Mouse (Mus musculus): ENCODE measurements around the gene S1pr4. TPM values are rescaled to one million over a fixed set of nuclear protein-coding genes. Genes with fewer than 3 reads are reported as not detected.

S1pr4 gene
- polyA plus RNA-seq, 1 experiment from 2014 or later = 1.4 TPM

DNA sequence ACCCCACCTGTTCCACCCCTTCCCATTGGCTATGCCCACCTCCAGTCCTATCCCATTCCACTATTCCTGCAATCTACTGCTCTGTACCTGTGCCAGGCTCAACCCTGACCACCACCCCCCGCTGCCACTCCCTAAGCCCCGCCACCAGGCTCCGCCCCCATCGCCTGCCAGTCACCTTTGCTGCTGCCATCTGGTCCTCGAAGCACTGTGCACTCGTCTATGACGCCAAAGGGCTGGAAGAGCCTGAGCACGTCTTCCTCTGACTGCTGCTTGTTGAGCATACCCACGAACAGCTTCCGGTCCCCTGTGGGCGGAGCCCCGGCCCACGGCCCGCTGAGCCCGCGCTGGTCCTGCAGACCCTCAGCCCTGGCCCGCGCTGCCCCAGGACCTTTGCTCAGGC, 29.5 kb downstream of the S1pr4 start:
- Histone ChIP-seq H3K4me1 (peaks cover 5% of the 10 kb centered on the region; the same call in 1 of the 2 replicates), H3K36me3 (no peaks in the 10 kb centered on the region), H3K27me3 (peaks cover 89% of the 10 kb centered on the region), H3K9me3 (replicated peaks) (no peaks in the 10 kb centered on the region), H3K4me2 (no peak overlapping the region), H3K4me3 (replicated peaks) (no peak overlapping the region), H3K9ac (no peak overlapping the region), H3K27ac (no peak overlapping the region)
- WGBS = 45% methylated on average over 18 of the region's 18 CpGs
- no peak for ATAC-seq (replicated peaks; ENCODE audit: low FRiP score)

DNA sequence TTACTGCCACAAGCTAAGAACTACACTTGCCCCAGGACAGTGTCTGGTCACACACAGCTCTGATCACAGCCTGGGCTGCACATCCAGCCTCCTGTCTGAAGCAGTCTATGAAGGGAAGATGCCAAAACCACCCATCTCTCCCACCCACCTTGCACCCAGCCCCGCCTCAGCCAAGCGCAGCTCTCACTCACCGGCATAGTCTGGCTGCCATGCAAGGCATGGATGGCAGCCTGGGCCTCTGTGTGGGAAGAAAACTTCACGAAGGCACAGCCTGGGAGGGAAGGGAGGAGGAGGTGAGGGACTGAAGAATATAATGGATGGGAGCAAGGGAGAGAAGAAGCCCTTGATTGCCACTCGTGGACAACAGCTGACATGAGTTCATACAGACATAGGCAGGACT, 30.7 kb downstream of the S1pr4 start:
- WGBS = 83% methylated on average over 5 of the region's 5 CpGs
- no peak for ATAC-seq (replicated peaks; ENCODE audit: low FRiP score)
- no peaks in the 10 kb centered on the region for H3K9me3 ChIP-seq (replicated peaks)
- peaks cover 89% of the 10 kb centered on the region for H3K27me3 ChIP-seq
- no peaks in the 10 kb centered on the region for H3K36me3 ChIP-seq
- no peak overlapping the region for H3K4me2 ChIP-seq
- no peak overlapping the region for H3K27ac ChIP-seq
- no peak overlapping the region for H3K4me3 ChIP-seq (replicated peaks)
- no peak overlapping the region for H3K9ac ChIP-seq
- H3K4me1 ChIP-seq = peaks cover 16% of the 10 kb centered on the region

DNA sequence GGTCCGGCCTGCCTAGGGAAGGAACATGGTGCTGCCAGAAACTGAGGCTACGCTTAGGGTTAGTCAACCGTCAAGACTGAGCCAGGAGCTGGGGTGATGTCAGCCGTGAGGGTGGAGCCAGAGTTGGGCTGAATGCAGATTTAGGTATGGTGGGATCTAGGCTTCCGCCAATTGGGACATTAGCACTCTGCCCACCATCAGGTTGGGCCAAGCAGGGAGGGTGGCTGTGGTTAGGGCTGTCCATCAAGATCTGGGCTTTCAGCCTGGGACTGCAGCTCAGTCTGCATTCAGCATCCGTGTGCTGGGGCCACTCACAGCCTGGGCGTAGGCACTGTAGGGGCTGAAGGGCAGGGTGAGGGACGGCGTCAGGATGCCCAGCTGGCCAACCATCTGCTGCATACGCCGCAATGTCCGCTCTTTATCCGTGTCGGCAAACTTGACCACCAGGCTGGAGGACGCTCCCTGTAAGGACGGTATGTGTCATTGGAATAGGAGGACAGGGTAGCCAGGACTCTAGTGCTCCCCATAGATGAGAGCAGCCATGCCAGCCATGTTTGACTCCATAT, 32.2 kb downstream of the S1pr4 start:
- Histone ChIP-seq H3K27me3 (peaks cover 89% of the 10 kb centered on the region), H3K27ac (no peak overlapping the region), H3K4me1 (peaks cover 16% of the 10 kb centered on the region), H3K4me2 (no peak overlapping the region), H3K4me3 (replicated peaks) (no peak overlapping the region), H3K9me3 (replicated peaks) (no peaks in the 10 kb centered on the region), H3K9ac (no peak overlapping the region), H3K36me3 (no peaks in the 10 kb centered on the region)
- no peak for ATAC-seq (replicated peaks; ENCODE audit: low FRiP score)
- WGBS = 83% methylated on average over 16 of the region's 16 CpGs

DNA sequence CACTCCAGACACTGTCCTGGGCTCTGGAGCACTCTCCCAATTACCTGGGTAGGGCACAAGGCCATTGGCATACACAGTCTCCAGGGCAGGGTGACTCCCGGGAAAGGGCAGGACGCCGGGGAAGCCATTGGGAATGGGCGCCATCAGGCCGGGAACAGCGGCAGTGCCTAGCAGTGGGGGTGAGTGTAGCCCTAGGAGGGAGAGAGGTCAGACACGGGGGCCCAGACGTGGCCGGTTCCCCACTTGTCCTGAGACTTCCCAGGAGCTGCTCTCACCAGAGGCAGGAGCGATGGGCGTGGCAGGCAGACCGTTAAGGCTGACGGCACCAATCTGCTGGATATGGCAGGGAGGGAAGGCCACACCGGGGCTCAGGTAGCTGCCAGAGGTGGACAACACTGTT, 33.1 kb downstream of the S1pr4 start:
- WGBS = 54% methylated on average over 14 of the region's 14 CpGs
- Histone ChIP-seq H3K4me1 (peaks cover 19% of the 10 kb centered on the region), H3K36me3 (no peaks in the 10 kb centered on the region), H3K9me3 (replicated peaks) (no peaks in the 10 kb centered on the region), H3K27ac (no peak overlapping the region), H3K4me2 (no peak overlapping the region), H3K4me3 (replicated peaks) (no peak overlapping the region), H3K27me3 (peaks cover 89% of the 10 kb centered on the region), H3K9ac (no peak overlapping the region)
- no peak for ATAC-seq (replicated peaks; ENCODE audit: low FRiP score)

DNA sequence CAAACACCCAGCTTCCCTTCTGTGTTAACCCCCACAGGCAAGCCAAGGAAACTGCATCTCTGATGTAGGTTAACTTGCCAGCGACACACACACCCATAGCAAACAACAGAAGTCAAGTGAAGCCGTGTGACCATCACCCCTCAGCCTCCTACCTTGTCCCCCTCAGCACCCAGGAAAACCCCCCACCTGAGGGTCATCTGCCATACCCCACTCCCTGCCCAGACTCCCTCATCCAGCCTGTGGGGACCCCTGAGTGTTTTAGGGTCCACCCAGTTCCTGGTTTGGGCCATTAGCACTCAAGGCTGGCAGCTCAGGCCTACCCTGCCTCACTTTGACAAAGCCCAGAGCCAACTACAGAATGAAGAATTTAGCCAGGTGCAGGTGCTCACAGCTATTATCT, 33.9 kb downstream of the S1pr4 start:
- Histone ChIP-seq H3K9me3 (replicated peaks) (no peaks in the 10 kb centered on the region), H3K9ac (no peak overlapping the region), H3K4me2 (no peak overlapping the region), H3K36me3 (no peaks in the 10 kb centered on the region), H3K4me3 (replicated peaks) (no peak overlapping the region), H3K27ac (no peak overlapping the region), H3K27me3 (peaks cover 89% of the 10 kb centered on the region), H3K4me1 (peaks cover 22% of the 10 kb centered on the region)
- no peak for ATAC-seq (replicated peaks; ENCODE audit: low FRiP score)
- WGBS = 67% methylated on average over 2 of the region's 2 CpGs

DNA sequence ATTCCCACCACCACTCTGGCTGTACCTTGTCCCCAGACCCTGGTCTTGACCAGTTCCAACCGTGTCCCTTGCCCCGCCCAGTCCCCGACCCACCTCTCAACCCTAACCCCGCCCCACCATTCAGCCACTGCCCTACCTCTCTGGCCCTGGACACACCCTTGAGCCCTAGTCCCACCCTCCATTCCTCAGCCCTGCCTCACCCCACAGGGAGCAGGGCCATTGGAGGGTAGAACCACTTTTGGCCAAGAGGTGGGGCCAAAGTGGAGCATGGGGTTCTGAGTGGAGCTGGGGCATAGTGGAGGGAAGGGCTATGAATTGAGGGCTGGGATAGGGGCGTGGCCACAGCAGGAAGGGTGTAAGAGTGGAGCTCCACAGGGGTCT, 34.7 kb downstream of the S1pr4 start:
- peak overlapping the region; percentile 44; the same call in 1 of the 2 replicates for H3K4me3 ChIP-seq (replicated peaks)
- H3K4me2 ChIP-seq = peak overlapping the region; percentile 74
- H3K9me3 ChIP-seq (replicated peaks) = no peaks in the 10 kb centered on the region
- peaks cover 27% of the 10 kb centered on the region for H3K4me1 ChIP-seq
- H3K36me3 ChIP-seq = no peaks in the 10 kb centered on the region
- 8% methylated on average over 5 of the region's 5 CpGs for WGBS
- no peak overlapping the region for H3K27ac ChIP-seq
- peaks cover 91% of the 10 kb centered on the region for H3K27me3 ChIP-seq
- no peak overlapping the region for H3K9ac ChIP-seq
- ATAC-seq (replicated peaks; ENCODE audit: low FRiP score) = peak; percentile 24

DNA sequence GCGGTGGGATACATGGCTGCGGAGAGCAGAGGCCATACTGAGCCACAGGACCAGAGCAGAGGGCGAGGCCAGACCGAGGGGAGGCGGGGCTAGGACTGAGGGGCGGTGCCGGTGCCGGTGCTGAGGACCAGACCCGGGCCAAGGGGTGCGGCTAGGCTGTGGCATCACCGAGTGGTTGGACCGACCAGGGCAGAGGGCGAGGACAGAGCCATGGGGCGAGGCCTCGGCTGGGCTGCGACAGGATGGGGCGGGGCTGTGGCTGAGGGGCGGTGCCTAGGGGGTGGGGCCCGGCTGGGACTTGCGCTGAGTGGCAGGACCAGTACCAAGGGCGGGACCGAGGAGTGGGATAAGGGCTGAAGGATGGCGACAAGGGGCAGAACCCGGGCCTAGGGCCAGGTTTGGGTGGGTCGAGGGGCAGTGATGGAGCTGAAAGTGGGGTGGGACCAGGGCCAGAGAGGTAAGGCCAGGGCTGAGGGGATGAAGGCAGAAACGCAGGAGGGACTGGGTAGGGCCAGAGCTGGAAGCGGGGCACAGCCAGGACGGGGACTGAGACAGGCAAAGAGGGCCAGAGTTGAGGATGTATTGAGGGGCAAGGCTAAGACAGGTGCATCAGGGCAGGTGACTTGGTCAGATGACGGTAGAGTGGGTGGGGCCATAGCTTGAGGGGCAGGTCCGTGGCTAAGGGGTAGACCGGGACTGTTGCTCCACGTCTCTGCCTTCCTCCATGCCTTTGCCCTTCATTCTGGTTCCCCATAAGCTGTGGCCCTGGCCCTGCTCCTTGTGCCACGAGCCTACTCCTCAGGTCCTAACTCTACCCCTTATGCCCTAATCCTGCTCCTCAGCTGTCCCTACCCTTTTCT, 35.3 kb downstream of the S1pr4 start:
- Histone ChIP-seq H3K4me3 (replicated peaks) (peak overlapping the region; percentile 44), H3K36me3 (no peaks in the 10 kb centered on the region), H3K9ac (no peak overlapping the region), H3K4me2 (peak overlapping the region; percentile 74), H3K9me3 (replicated peaks) (no peaks in the 10 kb centered on the region), H3K4me1 (peaks cover 27% of the 10 kb centered on the region), H3K27me3 (peaks cover 95% of the 10 kb centered on the region), H3K27ac (no peak overlapping the region)
- peak; percentile 86 for ATAC-seq (replicated peaks; ENCODE audit: low FRiP score)
- WGBS = 1% methylated on average over 33 of the region's 33 CpGs

DNA sequence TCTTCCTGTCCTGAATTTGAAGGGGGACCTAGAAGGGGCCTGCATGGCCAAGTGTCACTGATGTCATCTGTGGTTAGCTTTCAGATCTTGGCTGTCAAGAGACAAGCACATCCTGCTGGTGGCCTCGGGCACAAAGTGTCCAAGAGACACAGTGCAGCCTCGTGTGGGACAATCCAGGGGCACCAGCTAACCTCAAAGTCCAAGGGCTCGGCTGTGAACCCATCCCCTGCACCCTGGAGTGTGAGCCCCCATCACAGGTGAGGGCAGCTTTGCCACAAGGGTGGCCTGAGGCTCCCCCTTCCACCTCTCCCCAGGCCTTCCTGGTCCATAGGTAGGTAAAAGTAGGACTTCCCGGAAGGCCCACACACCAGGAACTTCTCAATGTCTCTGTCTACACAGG, 36.4 kb downstream of the S1pr4 start:
- peaks cover 27% of the 10 kb centered on the region for H3K4me1 ChIP-seq
- H3K36me3 ChIP-seq = no peaks in the 10 kb centered on the region
- WGBS = 73% methylated on average over 4 of the region's 4 CpGs
- H3K4me3 ChIP-seq (replicated peaks) = no peak overlapping the region
- H3K9me3 ChIP-seq (replicated peaks) = no peaks in the 10 kb centered on the region
- ATAC-seq (replicated peaks; ENCODE audit: low FRiP score) = no peak
- H3K27me3 ChIP-seq = peaks cover 94% of the 10 kb centered on the region
- H3K4me2 ChIP-seq = peak overlapping the region; percentile 74; the same call in 1 of the 2 replicates
- no peak overlapping the region for H3K27ac ChIP-seq
- H3K9ac ChIP-seq = no peak overlapping the region

DNA sequence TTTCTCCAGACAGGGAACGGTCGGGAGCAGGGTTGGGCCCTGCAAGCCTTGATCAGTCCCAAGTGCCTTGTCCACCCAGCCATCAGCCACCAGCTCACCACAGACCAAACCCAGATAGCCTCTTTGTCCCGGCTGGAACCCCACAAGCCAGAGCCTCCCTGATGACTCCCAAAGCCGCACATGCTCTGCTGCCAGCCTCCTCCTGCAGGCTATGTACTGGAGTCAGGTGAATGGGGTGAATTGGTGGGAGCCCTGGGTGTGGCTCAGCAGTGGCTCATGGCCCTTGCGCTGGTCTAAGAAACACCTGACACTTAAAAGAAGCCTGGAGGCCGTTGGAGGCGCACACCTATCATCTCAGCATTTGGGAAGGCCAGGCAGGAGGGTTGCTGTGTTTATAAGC, 37.0 kb downstream of the S1pr4 start:
- peaks cover 98% of the 10 kb centered on the region for H3K27me3 ChIP-seq
- H3K4me1 ChIP-seq = peaks cover 27% of the 10 kb centered on the region
- no peak overlapping the region for H3K4me3 ChIP-seq (replicated peaks)
- no peak overlapping the region for H3K27ac ChIP-seq
- no peaks in the 10 kb centered on the region for H3K36me3 ChIP-seq
- H3K4me2 ChIP-seq = no peak overlapping the region
- H3K9ac ChIP-seq = no peak overlapping the region
- no peaks in the 10 kb centered on the region for H3K9me3 ChIP-seq (replicated peaks)
- ATAC-seq (replicated peaks; ENCODE audit: low FRiP score) = no peak
- 80% methylated on average over 7 of the region's 7 CpGs for WGBS

DNA sequence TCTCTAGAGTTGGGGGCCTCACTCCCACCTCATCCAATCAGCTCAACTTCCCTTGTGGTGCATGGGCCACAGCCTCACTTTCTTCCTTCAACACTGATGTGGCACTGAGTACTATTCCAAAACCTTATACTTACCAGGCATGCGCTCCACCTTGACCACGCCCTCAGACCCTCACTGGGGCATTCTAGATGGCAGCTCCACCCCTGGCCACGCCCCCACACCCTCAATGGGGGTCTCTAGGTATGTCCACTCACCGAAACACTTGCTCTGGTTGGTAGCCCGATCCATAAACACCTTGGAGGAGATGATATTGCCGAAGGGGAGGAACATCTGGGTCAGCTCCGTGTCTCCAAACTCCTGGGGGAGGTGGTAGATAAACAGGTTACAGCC, 37.5 kb downstream of the S1pr4 start:
- WGBS = 34% methylated on average over 7 of the region's 7 CpGs
- peak overlapping the region; percentile 42 for H3K4me2 ChIP-seq
- H3K9ac ChIP-seq = no peak overlapping the region
- peaks cover 27% of the 10 kb centered on the region for H3K4me1 ChIP-seq
- ATAC-seq (replicated peaks; ENCODE audit: low FRiP score) = no peak
- peaks cover 99% of the 10 kb centered on the region for H3K27me3 ChIP-seq
- H3K4me3 ChIP-seq (replicated peaks) = peak overlapping the region; percentile 21; the same call in 1 of the 2 replicates
- H3K27ac ChIP-seq = no peak overlapping the region
- H3K36me3 ChIP-seq = no peaks in the 10 kb centered on the region
- H3K9me3 ChIP-seq (replicated peaks) = no peaks in the 10 kb centered on the region

DNA sequence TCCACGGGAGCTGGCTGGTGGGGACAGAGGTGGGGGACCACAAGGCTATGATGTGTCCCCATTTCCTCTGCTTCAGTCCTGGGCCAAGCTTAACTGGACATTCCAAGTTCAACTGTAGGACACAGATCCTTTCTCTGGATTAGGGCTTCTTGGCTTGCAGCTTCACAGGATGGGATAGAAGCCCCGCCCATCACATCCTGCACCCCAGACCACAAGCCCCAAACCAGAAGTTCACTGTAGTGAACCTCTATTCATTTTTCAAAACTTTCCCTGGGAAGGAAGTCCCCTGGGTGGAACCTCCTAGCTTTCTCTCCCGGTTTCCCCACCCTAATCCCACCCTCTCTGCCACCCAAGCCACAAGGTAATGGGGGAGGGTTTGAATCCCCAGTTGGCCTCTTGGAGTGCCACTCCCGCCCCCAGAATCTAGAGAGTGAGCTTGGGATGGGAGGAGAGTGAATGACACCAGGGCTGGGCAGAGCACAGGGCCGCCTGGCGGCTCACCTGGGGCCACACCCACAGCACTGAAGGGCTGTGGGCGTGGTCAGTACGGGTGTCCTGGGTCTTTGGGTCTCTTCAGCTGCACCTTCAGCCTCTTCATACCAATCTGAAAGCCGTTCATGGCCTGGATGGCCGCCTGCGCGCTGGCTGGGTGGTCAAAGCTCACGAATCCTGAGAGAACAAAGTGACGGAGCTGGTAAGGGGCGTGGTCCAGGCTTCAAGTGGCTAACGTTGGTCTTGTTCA, 38.1 kb downstream of the S1pr4 start:
- H3K4me3 ChIP-seq (replicated peaks) = peak overlapping the region; percentile 21
- H3K36me3 ChIP-seq = no peaks in the 10 kb centered on the region
- H3K27me3 ChIP-seq = peaks cover 99% of the 10 kb centered on the region
- 4% methylated on average over 16 of the region's 16 CpGs for WGBS
- no peak overlapping the region for H3K9ac ChIP-seq
- no peak for ATAC-seq (replicated peaks; ENCODE audit: low FRiP score)
- H3K9me3 ChIP-seq (replicated peaks) = no peaks in the 10 kb centered on the region
- H3K4me1 ChIP-seq = peaks cover 27% of the 10 kb centered on the region
- H3K4me2 ChIP-seq = peak overlapping the region; percentile 42
- H3K27ac ChIP-seq = no peak overlapping the region

DNA sequence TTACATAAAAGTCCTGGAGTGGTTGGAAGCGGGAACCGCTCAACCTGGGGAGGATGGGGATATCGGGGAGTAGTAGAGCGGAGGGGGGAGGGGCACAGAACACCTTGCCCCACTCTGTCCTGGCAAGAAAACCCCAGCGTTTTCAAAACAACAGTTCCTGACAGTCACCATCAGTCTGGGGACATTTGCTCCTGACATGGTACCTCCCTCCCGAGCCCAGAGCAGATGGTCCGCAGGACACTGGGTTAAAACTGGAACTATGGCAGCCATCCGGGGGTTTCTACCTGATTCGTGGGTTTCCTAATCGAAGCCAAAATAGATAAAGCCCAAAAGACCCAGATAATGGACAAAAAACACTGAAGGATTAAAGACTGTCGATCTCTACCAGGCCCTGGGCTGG, 39.0 kb downstream of the S1pr4 start:
- H3K4me3 ChIP-seq (replicated peaks) = no peak overlapping the region
- H3K9ac ChIP-seq = no peak overlapping the region
- no peaks in the 10 kb centered on the region for H3K36me3 ChIP-seq
- H3K9me3 ChIP-seq (replicated peaks) = no peaks in the 10 kb centered on the region
- H3K4me2 ChIP-seq = no peak overlapping the region
- H3K4me1 ChIP-seq = peaks cover 27% of the 10 kb centered on the region
- ATAC-seq (replicated peaks; ENCODE audit: low FRiP score) = no peak
- H3K27me3 ChIP-seq = peaks cover 99% of the 10 kb centered on the region
- WGBS = 38% methylated on average over 11 of the region's 11 CpGs
- H3K27ac ChIP-seq = no peak overlapping the region

All from kidney, embryonic 15.5 days (tissue).